Mouse (Mus musculus) lung, embryonic 14.5 days (tissue): ENCODE results near the gene Flg. TPM values are rescaled to one million over a fixed set of nuclear protein-coding genes. Genes with fewer than 3 reads are reported as not detected.

Experiments used
- ATAC-seq: fragments of 200-750 bp; cut with Nextera tagmentation; 2 replicates; pipeline ENCODE4 v1.8.0; 2017; ENCODE audit warnings: mild to moderate bottlenecking, moderate TSS enrichment, moderate library complexity; ENCODE audit not compliant: insufficient read depth
- DNase-seq: peaks from one replicate; pipeline ENCODE4 v3.0.0-alpha.2; 2015
- H3K27ac ChIP-seq: fragments of 300-500 bp; sonication (generic); 2 replicates; pipeline ENCODE4 v1.5.1; 2014; ENCODE audit warnings: low read depth, mild to moderate bottlenecking, moderate library complexity
- H3K27me3 ChIP-seq: fragments of 300-500 bp; sonication (generic); 2 replicates; pipeline ENCODE4 v1.6.1; 2014; ENCODE audit warnings: low read length, control low read depth; ENCODE audit not compliant: insufficient read depth
- H3K36me3 ChIP-seq: fragments of 300-500 bp; sonication (generic); 2 replicates; pipeline ENCODE4 v1.6.1; 2014; ENCODE audit warnings: control low read depth; ENCODE audit not compliant: insufficient read depth
- H3K4me1 ChIP-seq: fragments of 300-500 bp; sonication (generic); 2 replicates; pipeline ENCODE4 v1.6.1; 2014; ENCODE audit warnings: antibody characterized with exemption, control low read depth; ENCODE audit not compliant: insufficient read depth
- H3K4me2 ChIP-seq: fragments of 300-500 bp; sonication (generic); 2 replicates; pipeline ENCODE4 v1.6.1; 2014; ENCODE audit warnings: mild to moderate bottlenecking
- H3K4me3 ChIP-seq: fragments of 300-500 bp; sonication (generic); 2 replicates; pipeline ENCODE4 v1.5.1; 2014; ENCODE audit warnings: low read depth, low read length
- H3K9ac ChIP-seq: fragments of 300-500 bp; sonication (generic); 2 replicates; pipeline ENCODE4 v1.6.1; 2014
- H3K9me3 ChIP-seq: fragments of 300-500 bp; sonication (generic); 2 replicates; pipeline ENCODE4 v1.6.1; 2016; ENCODE audit warnings: low read depth, low read length, control low read depth
- CTCF ChIP-seq: IDR thresholded peaks from 2 replicates; pipeline ENCODE4 v1.5.1; 2016; ENCODE audit warnings: antibody characterized with exemption, low read depth
- WGBS: fragments of 180-500 bp; shearing (Covaris S2); extraction: QIAGEN DNeasy Blood & Tissue Kit; methylation state at CpG from one replicate; pipeline ENCODE4 v1.1.7; 2014; 5-methylcytosine and 5-hydroxymethylcytosine counted together
- polyA plus RNA-seq: library from polyadenylated mRNA; unstranded; fragments of >200 nt; fragmentation: Nextera tagmentation; extraction: Ambion mirVana; gene quantifications from 2 replicates; pipeline ENCODE4 v1.2.1, GENCODE M21; 2014

The Flg gene
- polyA plus RNA-seq, 1 experiment from 2014 or later = not detected

- H3K9me3 ChIP-seq = no peaks in the 10 kb centered on the region
- no peaks in the 10 kb centered on the region for H3K27me3 ChIP-seq
- no peak overlapping the region for H3K9ac ChIP-seq
- TF ChIP-seq CTCF = no peak
- no peak overlapping the region for H3K4me3 ChIP-seq
- H3K4me2 ChIP-seq = no peak overlapping the region
- H3K27ac ChIP-seq = no peak overlapping the region
- no peaks in the 10 kb centered on the region for H3K36me3 ChIP-seq
- DNase-seq (no peak), ATAC-seq (no peak)
- no peaks in the 10 kb centered on the region for H3K4me1 ChIP-seq
Observed at GRCm38 (mm10) chr3:93337749-93338148, 64.4 kb downstream of the Flg start.

DNA sequence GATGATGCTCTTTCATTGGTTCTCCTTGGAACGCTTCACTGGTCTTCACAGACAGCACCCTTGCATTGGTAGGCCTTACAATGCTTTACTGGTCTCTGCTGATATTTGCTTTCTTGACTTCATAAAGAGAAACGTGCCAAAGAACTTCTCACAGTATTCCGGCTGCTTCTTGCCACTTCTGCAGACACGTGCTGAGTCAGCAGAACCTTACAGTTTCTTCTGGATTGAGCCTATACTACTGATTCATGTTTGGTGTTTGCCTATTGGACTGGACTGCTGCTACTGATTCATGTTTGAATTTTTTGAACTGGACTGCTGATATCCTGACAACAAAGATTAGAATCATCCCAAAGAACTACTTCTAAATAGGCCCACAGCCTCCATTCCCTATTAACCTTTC, 66.7 kb downstream of the Flg start:
- DNase-seq (no peak), ATAC-seq (no peak)
- Histone ChIP-seq H3K4me2 (no peak overlapping the region), H3K9ac (no peak overlapping the region), H3K36me3 (no peaks in the 10 kb centered on the region), H3K27me3 (no peaks in the 10 kb centered on the region), H3K4me3 (no peak overlapping the region), H3K27ac (no peak overlapping the region), H3K9me3 (no peaks in the 10 kb centered on the region), H3K4me1 (no peaks in the 10 kb centered on the region)
- no peak for TF ChIP-seq CTCF
- WGBS = 82% methylated on average over 4 of the region's 4 CpGs

Other genes with a start within 250 kb of the Flg start
- gene Gm4858, start 204.7 kb upstream of the Flg start, polyA plus RNA-seq = not detected in 2 replicates
- not detected in 2 replicates for gene Crnn, start 128.7 kb upstream of the Flg start, polyA plus RNA-seq
- gene Flg2, start 76.2 kb upstream of the Flg start, polyA plus RNA-seq = not detected in 2 replicates
- gene Hrnr, start 46.2 kb downstream of the Flg start, polyA plus RNA-seq = not detected in 2 replicates
- gene Rptn, start 120.2 kb downstream of the Flg start, polyA plus RNA-seq = not detected in 2 replicates
- 1.4 and 1.9 TPM in 2 replicates for gene Tchh, start 168.8 kb downstream of the Flg start, polyA plus RNA-seq
- not detected in 2 replicates for gene Tchhl1, start 195.2 kb downstream of the Flg start, polyA plus RNA-seq
- gene S100a11, start 247.0 kb downstream of the Flg start, polyA plus RNA-seq = 861 and 982 TPM in 2 replicates